Mouse (Mus musculus): ENCODE results near the gene Stxbp4. TPM values are rescaled to one million over a fixed set of nuclear protein-coding genes. Genes with fewer than 3 reads are reported as not detected.

The Stxbp4 gene
- total RNA-seq, 4 experiments from 2014 or later: 5.1 to 6.3 (median 5.3) TPM

DNA sequence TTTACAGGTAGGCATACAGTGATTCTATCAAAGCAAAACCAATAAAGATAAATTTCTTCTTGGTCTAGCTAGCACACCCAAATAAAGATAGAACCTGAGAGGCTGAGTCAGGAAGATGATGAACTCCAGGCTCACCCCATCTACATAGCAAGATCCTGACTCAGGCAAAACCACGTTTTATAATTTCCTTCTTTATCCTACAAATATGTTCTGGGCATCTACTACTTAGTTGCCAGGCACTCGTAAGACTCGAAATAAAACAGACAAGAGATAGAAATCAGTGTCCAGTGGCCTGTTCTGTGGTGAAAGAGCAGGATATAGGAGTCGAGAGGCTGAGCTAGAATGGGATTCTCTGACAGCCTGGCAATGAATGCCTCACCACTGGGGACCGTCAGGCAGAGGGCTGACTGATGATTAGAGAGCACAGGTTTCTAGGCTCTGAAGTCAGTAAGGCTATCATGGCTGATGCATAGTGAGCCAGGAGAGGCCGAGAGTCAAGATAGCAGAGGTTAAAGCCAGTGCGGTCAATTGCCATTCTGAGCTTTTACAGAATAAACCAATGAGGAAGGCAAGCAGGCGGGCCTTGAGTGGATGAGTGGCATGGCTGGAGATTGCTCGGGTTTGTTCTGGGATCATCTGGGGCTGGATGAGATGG lies 12.5 kb upstream of the Stxbp4 start:
- DNase-seq (ENCODE audit: low spot score): no peak

- no peak for DNase-seq (ENCODE audit: low spot score)
These were observed 11.9 kb upstream of the Stxbp4 start for GRCm38 (mm10) chr11:90649777-90650176.

GRCm38 (mm10) chr11:90638312-90638830 lies 487 bp upstream of the Stxbp4 start:
- peak; percentile 7 for DNase-seq (ENCODE audit: low spot score)

DNA sequence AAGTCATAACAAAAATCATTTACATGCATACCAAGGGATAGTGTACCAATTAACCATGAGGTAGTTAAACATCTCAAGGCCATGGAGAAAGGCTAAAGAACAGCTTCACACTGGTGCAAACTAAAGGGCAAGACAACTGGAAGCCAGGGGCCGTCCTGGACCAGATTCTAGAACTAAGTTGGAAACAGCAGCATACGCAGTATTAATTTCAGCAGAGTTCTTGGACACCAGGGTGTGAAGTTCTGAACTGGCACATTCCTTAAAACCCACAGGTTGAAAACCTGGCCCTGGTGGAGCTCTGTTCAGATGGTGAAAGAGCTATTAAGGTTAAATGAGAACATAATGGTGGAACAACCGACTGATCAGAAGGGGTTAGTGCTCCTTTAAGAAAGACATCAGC lies 3.2 kb downstream of the Stxbp4 start:
- no peak for DNase-seq (ENCODE audit: low spot score)

DNA sequence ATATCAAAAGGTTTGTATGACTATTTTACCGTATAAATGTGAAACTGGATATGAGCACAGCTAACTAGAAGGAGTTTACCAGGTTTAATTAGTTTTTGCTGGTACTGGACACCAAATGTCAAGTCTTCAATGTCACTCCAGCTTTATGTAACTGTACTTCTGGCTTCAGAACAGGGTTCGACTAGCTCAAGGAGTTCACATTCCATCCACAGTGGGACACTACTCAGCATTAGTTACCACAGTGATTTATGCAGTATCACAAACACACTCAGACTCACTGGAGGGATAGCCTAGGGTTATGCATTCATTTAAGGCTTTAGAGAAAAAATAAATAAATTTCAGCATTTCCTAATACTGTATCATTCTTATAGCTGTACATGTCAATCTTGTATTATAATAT lies 5.4 kb downstream of the Stxbp4 start:
- DNase-seq (ENCODE audit: low spot score): no peak

- no peak for DNase-seq (ENCODE audit: low spot score)
These were observed 10.1 kb downstream of the Stxbp4 start for GRCm38 (mm10) chr11:90627751-90628150.

DNA sequence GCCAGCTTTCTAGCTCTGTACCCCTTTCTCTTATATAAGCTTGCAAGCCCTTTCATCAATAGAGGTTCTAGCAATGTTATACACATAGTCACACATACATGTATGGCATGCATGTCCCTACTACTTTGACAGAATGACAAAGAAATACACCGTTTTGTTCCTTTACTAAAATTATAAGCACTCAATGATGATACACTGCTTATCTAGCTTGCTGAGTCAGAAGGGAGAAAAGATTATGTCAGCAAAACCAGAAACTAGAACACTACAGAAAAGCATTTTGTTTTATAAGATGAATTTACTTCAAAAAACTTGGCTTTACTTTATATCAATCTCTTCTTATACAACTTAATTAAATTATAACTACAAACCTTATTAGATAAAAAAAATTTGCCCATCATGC lies 12.7 kb downstream of the Stxbp4 start:
- no peak for DNase-seq (ENCODE audit: low spot score)

DNA sequence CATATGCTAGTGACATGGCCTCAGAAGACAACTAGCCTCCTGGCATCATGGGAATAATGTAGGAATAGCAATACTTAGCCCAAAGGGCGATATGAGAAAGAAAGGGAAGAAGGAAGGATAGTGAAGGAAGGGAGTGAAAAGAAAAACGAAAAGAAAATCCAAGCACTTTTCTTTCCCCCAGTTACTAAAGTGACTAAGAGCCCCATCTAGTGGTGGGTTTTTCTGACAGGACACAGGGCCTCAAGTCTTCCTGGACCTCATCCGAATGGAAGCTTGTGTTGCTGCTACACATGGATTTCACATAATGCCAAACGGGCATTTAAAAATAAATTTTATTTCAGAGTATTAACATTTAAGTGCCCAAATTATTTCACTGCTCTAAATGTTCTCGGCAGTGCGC lies 14.4 kb downstream of the Stxbp4 start:
- DNase-seq (ENCODE audit: low spot score): peak; percentile 36

DNA sequence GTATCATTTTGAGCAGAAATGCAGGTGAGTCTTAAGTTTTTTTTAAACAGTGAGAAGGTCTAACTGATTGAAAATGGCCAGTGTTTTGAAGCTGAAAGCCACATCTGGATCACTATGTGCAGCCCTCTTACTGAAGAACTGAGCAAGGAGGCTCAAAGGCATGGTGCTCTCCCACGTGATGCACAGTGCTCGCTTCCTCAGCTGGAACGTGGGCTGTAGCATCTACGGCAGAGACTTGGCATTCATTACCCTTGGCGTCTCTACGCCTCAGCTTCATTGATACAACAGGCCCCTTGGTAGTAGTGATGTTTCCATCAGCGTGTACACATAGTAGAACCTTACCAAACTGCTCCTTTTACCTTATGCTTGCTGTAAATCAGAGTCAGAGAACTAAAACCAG lies 15.4 kb downstream of the Stxbp4 start:
- no peak for DNase-seq (ENCODE audit: low spot score)

GRCm38 (mm10) chr11:90622044-90622443 lies 15.8 kb downstream of the Stxbp4 start:
- DNase-seq (ENCODE audit: low spot score): no peak

DNA sequence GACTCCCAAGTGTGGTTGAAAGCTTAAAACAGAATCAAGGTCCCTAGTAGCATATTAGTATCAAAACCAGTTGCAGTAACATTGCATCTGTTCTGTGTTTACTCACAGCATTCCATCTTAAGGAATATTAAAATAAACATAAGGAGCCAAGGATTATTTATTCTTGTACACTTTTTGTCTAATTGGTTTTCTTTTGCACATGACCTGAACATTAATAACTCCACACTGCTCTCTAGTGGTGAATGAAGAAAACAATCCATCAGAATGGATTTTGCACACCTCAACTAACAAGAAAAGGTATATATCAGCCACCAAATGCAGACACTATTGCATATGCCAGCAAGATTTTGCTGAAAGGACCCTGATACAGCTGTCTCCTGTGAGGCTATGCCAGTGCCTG lies 21.5 kb downstream of the Stxbp4 start:
- DNase-seq (ENCODE audit: low spot score): peak; percentile 16

DNA sequence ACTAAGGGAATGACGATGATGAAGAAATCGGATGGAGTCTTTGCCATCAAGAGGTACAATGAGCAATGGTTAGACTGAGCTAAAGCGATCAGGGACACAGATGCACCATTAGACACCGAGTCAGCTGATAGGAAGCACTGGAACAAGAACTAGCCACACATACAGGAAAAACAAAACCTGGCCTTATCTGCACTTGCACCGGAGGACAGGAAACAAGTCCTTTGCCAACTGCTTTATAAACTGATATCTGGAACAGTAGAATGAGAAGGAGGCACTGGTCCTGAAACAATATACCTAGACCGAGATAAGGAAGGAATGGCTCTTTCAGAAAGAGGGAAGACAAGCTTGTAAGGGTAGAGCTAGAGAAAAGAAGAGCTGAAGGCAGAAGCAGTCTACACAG lies 23.1 kb downstream of the Stxbp4 start:
- DNase-seq (ENCODE audit: low spot score): no peak

DNA sequence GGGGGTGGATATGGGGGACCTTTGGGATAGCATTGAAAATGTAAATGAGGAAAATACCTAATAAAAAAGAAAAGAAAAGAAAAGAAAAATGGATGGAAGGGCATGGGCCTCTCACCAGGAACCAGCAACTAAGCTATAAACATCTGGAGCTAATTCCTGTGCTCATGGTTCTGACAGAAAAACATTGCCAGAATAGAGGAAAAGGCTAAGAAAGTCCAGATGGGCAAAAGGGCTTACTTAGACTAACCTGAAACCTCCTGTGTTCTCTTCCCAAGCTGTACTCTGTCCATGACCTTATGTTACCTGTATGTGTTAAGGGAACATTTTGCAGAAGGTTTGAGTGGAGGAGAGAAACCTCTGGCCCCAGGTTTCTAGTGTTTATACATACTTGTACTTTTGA lies 25.8 kb downstream of the Stxbp4 start:
- no peak for DNase-seq (ENCODE audit: low spot score)

- DNase-seq (ENCODE audit: low spot score): no peak
These were observed 34.8 kb downstream of the Stxbp4 start for GRCm38 (mm10) chr11:90603066-90603465.

- DNase-seq (ENCODE audit: low spot score): no peak
These were observed 42.1 kb downstream of the Stxbp4 start for GRCm38 (mm10) chr11:90595826-90596225.

DNA sequence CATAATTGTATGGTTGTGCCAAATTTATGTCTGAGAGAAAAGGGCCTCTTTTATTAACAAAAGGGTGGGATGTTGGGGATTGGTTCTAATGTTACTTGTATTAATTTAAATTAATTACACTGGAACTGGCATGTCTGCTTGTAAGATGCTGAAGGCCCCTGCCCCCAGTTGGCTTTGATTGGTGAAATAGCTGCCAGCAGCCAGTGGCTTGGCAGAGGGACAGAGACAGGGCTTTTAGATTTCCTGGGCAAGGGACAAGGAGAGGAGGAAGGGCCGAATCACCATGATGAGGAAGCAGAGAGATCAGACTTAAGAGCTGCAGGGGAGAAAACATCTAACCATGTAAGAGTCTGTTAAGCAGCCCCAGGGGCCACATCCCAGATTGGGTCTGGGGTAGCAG lies 46.9 kb downstream of the Stxbp4 start:
- DNase-seq (ENCODE audit: low spot score): no peak

GRCm38 (mm10) chr11:90586203-90586602 lies 51.7 kb downstream of the Stxbp4 start:
- DNase-seq (ENCODE audit: low spot score): peak; percentile 46

- no peak for DNase-seq (ENCODE audit: low spot score)
These were observed 52.1 kb downstream of the Stxbp4 start for GRCm38 (mm10) chr11:90585754-90586153.

- peak; percentile 35 for DNase-seq (ENCODE audit: low spot score)
These were observed 60.7 kb downstream of the Stxbp4 start for GRCm38 (mm10) chr11:90577057-90577780.

GRCm38 (mm10) chr11:90576282-90576972 lies 61.5 kb downstream of the Stxbp4 start:
- no peak for DNase-seq (ENCODE audit: low spot score)

DNA sequence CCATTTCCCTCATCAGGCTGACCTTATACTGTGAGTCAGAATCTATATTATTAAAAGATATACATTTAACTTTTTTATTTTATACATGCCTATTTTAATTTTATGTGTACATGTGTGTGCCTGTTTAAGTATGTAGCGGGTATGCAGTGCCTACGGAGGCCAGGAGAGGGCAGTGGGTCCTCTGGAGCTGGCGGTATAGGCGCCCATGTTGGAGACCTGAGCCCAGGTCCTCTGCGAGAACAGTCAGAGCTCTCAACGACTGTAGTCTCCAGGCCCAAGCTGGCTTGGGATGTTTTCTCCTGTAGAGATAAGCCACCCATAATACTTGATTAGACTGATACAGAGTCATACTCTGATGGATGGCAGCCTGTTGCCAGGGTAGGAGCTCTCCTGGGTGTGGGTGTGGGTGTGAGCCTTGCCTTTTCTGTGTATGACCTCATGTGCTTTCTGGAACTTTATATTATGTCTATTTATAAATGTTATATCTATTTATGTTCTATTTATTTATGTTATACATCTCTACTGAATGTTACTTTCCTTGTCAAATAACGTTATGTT lies 62.3 kb downstream of the Stxbp4 start:
- no peak for DNase-seq (ENCODE audit: low spot score)

- no peak for DNase-seq (ENCODE audit: low spot score)
These were observed 67.1 kb downstream of the Stxbp4 start for GRCm38 (mm10) chr11:90570646-90571259.
